Mouse (Mus musculus) lung, postnatal 4 days (tissue): ENCODE measurements around the gene Msln.
A peak's percentile ranks its signal among the peaks of the same experiment; 100 is the strongest.
"Not testable (repeated sequence)": the region's sequence is repeated elsewhere in the genome, so short reads cannot be mapped to it uniquely, and the experiment has no call there.

Source experiments
- DNase-seq, 2 experiments: peaks; one replicate each; pipeline ENCODE4 v3.0.0; 2021

Msln gene

DNA sequence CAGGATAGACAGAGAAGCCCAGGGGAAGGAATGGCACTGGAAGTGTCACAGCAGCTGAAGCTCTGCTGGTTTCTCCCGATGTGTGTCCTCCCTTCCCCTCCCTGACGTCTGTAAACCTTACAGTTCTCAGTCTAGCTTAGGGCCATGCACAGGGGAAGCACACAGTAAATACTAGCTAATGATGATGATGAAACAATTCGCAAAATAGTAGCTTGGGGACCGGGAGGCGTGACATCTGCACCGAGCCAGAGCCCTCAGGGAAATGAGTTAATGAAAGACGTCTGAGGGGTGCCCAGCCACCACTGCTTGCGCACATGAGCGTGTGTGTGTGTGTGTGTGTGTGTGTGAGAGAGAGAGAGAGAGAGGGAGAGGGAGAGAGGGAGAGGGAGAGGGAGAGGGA, 15.2 kb upstream of the Msln start:
- no peak for DNase-seq

DNA sequence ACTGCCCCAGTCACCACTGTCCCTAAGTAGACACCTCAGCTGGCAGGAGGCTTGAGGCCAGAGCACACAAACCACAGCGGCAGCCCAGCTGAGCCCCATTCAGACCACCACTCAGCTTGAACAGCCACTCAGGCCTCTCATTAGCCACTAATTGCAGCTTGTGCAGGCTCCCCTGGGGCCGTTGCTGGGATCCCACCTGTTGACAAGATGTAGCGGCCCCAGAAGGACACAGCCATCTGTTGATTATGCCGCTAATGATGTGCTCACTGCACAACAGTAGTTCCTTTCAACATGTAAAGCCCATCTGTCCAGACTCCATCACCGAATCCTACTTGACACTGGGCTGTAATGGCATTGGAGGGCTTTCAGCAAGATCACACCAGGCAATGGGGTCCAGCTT, 11.7 kb upstream of the Msln start:
- no peak for DNase-seq

DNA sequence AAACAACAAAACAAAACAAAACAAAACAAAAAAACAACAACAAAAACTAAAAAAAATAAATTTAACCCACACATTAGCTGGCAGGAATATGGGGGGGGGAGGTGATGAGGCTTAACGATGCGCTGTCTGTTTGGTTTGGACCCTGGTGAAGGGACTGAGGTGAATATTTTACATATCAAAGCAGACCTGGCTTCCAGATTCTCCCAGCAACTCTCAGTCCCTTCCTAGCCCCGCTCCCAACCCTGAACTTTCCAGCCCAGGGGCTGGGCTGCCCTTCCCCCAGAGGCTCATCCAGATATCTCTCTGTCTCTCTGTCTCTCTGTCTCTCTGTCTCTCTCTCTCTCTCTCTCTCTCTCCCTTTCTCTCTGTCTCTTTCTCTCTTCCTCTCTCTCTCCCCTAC, 8.4 kb upstream of the Msln start:
- no peak for DNase-seq

DNA sequence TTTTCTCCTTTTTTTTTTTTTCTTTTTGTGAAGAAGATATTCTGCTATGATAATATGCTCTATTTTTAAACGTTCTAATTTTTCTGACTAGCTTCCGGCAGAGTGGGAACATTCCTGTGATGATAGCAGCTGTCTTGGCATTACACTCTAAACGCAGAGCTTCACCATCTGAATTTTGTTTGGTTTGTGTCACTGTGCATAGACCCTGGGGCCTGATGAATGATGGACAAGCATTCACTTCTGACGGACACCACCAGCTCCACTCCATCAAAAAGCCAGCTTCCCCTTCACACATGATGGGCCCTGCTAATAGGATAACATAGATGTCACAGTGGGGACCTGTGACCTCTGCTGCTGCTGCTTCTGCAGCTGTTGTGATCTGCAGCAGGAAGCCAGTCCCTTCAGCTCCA, 7.4 kb upstream of the Msln start:
- peak in 1 of 2 experiments; percentile 50 for DNase-seq

DNA sequence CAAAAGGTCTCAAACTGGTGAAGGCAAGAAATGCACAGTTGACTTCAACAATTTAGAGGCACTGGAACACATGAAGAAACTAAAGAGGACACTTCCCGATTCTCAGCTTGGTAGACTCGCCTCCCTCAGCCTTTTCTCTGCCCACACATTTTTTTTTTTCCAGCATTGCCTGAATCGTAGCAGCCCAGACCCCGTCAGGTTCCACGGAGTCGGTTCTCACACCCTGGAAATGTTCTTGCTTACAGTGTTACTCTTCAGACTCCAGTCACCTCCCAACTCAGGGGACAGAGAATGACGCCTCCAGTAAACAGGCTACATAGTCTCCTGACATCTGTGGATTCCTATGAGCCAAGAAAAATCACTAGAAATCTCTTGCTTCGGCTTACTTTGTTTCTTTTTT, 6.0 kb upstream of the Msln start:
- DNase-seq: no peak

DNA sequence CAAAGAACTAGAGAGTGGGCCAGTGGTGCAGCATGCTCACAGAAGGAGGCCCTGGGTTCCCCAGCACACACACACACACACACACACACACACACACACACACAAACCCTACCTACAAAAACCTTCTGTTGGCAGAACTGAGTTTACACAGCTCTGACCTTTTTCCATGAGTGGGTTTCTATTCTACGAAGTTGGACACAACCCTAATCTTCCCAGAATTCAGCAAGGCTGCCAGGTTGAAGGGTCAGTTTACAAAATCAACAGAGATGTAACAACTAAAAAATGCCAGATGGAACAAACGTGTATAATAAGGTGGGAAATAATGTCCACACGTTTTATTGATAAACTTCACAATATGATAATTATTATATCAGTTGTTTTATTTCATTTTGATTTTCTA, 3.5 kb upstream of the Msln start:
- DNase-seq: no peak

DNA sequence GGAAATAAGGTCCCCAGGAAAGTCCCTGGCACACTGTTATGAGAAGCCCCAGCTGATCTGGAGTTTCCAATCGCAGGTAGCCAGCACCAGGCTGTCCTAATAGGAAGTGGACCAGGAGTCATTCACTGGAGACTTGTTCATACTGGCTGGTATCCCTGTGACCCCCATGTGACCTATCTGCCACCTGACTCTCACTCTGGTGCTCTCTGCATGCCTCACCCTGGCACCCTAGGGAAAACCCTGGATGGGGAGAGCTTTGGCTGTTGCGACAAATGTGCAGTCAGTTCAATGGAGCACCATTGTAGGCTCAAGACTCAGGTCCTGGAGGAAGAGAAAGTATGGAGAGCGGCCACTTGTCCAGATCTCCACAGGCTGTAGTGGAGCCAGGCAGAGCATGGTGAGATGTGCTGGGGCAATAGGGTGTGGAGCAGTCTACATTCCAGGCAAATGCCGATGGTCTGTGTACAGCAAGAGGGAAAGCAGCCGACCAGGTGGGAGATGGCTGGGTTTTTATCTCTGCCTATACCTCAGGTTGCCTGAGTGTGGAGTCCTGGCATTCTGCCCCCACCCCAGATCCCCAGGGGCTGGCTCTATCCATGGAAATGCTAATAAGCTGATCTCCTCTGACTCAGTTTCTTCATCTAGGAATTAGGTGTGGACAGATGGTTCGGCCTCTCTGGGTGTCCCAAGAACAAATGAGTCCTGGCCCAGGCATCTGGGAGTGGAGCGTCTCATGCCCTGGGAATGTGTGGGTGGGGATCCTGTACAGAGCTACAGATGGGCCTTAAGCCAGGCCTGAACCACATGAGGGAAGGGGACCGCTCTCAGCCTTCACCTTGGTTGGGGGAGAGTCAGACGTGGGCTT, 2.4 kb upstream of the Msln start:
- DNase-seq: peak in 1 of 2 experiments; percentile 65

DNA sequence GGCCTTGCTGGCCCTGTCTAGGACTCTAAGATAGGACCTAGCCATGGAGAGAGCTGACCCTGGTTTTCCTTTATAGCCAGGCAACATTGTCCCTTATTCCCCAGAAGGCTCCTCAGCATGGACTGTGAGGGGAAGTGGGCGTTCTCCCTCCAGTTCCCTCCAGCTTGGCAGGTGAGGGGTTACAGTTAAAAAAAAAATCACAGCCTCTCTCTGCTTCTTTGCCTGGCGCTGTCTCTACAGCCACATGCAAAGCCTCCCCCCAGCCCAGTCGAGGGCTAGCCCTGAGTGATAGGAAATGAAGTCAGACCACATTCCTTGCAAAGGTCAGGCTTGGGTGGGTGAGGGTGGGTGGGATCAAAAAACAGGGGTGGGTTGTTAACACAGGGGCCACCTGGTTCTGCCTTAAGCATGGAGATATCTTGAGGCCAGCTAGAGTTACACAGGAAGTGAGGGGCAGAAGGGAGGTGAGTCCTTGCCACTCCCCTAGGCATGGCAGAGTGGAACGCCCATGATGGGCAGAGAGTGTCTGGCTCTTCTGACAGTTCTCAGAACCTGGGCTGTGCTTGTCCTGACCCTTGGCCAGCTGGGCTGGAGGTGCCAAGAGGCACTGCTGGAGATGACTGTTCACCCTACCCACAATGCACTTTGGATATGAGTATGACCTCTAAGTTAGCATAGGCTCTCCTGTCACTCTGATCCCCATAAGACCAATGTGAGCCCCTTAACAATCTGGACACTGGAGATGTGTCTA, 1.6 kb upstream of the Msln start:
- DNase-seq: peak in 1 of 2 experiments; percentile 49

DNA sequence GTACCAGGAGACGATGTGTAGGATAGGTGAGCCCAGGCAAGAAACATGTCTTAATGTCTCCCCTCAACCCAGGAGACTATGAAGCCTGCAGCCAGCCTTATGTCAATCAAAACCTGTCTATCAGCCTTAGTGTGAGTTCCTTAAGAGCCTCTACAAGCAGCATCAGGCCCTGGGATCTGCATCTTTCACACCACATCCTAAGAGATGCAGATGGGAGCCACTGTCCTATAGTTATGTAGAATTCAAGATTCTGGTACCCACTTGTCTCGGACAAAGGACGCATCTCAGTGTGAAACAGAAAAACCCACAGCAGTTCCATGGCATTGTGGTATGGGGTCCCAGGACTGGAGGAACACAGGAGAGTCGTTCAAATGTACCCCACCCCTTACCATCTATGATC, 908 bp upstream of the Msln start:
- no peak for DNase-seq

DNA sequence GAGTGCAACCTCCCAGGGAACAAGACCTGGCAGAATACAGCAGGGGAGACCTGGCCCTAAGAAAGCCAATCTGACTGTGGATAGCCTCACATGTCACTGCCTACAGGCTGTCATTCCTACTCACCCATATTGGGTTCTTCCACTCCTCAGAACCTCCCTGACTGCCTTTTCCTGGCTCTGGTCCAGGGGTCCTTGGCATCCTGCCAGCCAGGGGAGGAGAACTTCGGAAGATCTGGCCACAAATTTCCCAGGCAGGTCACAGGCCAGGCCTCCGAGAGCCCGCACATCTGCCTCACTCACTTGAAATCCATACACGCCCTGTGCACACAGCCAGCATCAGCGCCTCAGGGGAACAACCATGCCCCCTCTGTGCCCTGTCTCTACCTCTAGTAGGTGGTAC, 2.7 kb downstream of the Msln start:
- DNase-seq: peak; percentile 77 to 80

DNA sequence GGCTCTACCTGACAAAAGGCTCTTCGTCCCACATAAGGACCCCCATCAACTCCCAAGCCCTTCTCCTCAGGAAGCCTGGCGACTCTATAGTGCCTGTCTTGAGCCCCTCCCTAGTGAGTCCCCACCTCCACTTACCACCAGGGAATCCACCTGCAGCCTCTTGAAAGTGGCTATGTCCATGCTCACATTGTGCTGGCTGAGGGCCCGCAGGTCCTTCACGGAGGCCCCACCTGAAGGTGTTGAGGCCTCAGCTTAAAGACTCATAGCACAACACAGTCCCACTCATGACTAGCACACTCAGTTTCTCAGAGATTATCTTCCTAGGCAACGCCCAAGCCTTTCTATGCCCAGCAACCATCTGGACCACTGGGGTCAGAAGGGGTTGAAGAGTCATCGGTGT, 4.9 kb downstream of the Msln start:
- DNase-seq: peak in 1 of 2 experiments; percentile 55

DNA sequence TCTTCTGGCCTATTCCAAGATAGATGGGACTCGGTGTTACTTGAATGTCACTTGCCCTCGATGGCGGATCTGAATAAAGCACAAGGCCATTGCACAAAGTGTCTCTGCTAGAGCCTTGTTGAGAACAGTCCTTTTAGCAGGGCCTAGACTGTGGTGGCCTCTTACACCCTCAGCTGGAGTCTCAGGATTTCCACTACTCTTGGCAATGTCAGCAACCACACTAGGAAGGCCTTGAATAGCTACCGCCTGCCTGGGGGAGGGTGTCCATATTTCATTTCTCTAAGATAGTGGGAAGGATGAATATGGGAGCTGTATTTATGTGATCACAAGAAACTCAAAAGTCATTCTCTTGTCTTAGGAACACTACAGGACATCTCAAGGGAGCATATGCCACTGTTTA, 5.9 kb downstream of the Msln start:
- DNase-seq: no peak

DNA sequence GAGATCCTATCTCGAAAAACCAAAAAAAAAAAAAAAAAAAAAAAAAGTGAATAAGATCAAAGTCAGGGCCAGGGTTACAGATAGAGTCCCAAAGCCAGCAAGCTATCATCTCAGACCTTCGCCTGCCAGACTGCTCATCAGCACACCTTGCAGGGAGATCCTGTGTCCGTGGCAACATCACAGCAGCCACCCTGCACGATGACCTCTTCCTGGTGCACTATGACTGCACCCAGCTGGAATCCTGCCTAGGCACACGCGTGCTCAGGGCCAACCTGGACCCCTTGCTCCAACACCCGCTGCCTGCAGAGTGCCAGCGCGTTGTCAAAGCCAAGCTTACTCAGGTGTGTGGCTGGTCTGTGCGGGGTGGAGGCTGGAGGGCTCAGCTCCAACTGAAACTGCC, 9.9 kb downstream of the Msln start:
- no peak for DNase-seq

DNA sequence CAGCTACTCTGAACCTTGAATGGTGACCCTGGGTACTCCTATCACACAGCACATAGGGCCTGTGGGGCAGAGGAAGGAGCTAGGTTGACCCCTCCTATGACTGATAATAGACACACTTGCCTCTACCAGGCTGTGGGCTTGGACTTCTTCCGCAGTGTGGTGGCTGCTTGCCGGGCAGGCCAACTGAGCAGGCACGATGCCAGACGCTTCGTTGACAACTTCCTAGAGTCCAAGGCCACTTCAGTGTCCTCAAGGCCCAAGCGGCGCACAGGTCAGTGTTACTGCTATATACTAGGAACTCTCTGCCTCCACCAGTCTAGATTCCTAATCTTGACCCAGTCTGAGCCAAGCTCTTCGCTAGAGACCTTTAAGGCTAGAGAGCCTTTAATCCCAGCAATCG, 10.3 kb downstream of the Msln start:
- no peak for DNase-seq

DNA sequence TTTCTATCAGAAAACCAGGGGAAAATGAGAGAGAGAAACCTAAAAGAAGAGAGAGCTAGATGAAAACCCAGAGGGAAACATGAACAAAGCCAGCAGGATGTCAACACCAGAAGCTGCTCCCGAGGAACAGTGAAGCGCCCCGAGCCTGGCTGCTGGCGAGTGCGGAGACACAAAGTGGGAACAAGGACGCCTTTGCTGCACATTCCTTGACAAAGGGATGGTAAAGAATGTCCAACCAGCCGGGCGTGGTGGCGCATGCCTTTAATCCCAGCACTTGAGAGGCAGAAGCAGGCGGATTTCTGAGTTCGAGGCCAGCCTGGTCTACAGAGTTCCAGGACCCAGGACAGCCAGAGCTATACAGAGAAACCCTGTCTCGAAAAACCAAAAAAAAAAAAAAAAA, 12.7 kb downstream of the Msln start:
- DNase-seq: not testable (repeated sequence)

DNA sequence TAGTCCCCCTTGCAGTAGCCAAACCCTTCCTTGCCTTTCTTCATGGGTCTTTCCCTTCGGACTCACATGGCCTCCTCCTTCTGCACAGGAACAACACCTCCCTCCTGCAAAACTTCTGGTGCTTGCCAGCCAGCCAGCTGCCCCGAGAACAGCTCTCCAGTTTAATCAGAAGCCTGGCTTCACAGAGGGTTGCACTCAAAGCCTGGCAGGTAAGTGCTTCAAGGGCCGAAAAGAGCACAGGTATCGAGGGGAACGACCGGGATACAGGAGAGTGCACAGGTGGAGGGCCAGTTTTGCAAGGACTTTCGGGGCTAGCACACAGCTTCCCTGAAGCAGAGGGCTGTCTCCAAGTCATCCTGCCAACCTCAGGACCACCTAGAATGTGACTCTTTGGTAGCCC, 15.3 kb downstream of the Msln start:
- no peak for DNase-seq

DNA sequence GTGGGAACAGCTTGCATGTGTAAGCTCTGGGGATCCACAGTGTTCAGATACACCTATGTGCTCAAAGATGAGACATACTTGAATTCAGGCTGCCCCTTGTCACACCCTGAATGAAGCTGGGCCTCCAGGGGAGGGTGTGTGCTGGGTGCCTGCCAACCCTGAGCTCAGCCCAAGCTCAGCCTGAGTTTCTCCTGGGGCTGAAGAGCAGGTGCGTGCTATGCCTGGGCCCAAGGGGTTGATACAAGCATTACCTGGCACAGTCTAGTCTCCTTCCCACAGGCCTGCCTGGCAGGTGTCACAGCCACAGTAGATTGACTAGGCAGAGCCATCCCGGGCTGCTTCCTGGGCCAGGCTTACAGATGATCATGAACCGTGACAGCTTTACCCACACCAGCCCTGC, 18.4 kb downstream of the Msln start, which contains the start of gene Mslnl:
Mslnl (plus strand) TSS at position 298 of the 400 bp plus-strand sequence.
- DNase-seq: no peak

DNA sequence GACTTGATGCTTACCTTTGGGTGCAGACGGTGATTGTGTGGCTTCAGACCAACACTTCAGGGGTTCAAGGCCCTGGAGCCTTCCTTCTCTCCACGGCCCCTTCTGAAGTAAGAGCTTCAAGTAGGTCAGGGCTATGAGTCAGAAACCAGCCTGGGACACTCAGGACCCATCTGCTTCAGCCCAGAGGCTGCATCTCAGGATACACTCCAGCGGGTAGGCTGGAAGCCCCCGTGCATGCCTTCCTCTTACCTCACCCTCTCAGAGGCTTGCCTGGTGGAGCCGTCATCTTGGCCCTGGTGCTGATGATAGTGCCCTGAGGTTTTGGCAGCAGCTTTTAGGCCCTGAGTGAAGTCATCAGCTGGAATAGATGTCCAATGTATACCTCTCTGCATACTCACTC, 18.9 kb downstream of the Msln start:
- no peak for DNase-seq

DNA sequence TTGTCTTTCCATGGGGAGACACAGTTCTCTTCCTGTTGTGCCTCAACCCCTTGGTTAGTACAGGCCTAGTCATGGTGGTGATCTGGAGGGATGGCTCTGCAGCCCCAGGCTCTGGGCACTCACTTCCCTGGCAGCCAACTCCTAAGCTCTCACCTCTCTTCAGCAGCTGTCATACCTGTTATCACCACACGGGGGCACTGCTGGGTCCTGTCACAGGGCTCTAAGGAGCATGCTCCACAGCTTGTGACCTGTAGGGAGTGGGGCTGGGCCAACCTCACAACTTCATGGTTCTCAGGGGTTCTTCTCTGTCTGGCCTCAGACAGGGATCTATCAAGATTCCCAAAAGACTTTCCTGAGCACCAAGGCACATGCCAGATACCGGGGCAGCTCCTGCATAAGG, 22.1 kb downstream of the Msln start:
- DNase-seq: peak; percentile 78 to 88

DNA sequence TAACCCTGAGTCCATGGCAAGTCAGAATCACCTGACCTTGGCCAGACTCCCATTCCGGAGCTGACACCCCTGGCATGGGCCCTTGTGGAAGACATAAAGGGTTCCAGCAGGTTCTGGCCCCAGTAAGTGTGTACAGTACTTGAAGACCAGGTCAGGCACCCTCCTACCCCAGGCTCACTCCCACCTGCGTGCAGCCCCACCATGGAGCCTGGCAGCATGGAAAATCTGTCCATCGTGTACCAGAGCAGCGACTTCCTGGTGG, 26.2 kb downstream of the Msln start:
- DNase-seq: no peak

DNA sequence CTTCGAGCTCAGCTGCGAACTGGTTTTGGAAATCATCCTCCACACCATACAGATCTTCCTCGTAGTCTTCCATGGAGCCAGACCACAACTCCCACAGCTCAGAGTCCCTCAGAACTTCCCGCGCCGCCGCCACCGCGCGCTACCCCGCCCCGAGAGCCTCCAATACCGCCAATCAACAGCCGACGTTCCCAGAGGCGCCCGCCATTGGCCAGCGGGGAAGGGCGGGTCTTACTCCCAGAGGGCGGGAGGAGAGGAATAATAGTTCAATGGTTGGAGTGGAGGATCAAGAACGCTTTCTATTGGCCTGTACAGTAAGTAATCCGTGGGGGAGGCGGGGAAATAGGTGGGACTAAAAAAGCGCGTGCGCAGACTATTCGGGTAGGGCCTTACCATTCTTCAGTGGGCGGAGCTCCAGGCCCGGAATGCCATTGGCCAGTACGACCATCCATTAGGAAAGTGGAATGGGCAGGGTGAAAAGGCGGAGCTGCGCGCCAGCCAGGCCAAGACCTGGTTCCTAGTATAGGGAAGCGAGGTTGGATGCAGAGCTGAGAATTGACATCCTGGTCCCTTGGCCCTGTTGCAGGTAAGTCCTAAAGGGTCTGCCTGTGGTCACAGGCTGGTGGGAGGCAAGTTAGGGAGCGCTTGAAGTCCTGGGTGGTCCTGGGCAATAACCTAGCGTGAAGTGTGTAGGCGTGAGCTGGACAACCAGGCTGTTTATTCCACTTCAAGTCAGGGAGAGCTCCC, 26.7 kb downstream of the Msln start, which contains the start of the genes Chtf18 and Rpusd1:
Chtf18 (minus strand) TSS at position 155 of the 744 bp plus-strand sequence.
Rpusd1 (plus strand) TSS at position 406 of the 744 bp plus-strand sequence.
- DNase-seq: peak; percentile 99

DNA sequence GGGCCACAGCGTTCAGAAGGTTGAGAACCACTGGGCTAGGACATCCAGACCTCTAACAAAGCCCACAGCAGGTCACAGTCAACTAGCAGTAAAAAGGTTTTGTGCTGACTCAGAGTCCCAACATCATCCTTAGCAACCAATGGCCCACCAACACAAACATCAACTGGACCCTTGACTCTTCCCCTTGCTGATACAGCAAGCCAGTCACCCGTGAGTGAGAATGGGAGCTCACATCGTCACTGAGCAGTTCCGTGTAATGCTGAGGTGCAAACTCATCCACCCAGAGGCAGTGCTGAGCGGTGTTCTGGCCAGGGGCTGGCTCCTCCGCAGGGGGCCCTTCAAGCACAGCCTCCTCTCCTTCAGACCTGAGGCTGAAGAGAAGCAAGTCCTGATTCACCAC, 28.9 kb downstream of the Msln start:
- no peak for DNase-seq

DNA sequence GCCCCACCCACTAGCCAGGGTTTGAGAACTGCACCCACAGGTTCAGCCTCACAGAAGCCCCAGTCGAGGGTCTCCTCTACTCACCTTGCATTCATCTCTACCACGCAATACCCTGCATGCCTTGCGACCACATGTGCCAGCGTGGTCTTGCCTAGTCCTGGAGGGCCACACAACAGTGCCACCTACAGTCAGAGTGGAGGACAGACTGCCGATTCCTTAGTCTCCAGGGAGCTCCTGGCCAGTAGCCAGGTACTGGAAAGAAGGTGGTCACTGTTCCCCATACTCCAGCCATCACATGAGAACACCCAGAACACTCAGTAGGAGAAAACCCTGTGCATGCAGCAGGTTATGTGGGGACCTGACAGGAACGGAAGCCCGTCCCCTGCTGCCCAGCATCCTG, 30.3 kb downstream of the Msln start:
- no peak for DNase-seq

DNA sequence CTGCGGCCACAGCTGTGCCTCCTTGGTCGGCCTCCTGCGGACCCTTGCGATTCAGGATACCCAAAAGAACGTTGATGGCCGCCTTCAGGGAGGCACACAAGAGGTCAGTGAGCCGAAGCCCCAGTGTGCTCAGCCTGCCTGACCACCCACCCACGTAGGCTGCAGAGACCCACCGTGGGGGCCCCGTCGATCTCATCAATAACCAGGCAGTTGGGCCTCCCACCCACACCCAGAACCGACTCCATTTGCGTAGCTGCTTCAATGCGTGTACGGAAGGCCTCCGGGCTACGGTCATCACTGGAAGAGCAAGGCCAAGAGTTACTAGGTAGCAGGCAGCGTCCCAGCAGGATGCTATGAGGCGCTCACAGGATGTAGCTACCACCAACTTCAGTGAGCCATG, 30.7 kb downstream of the Msln start:
- no peak for DNase-seq
